Mouse (Mus musculus) 3134 (cell line): ENCODE measurements at regions not wholly inside any gene's neighbourhood (a gene's known extent, or its start where the extent isn't known, plus 50 kb on each side); places are given as distances from the start of the nearest gene placed in this dataset.

Source experiments
- DNase-seq: peaks from one replicate; pipeline ENCODE4 v3.0.0-alpha.2; 2011; ENCODE audit warnings: low spot score; ENCODE audit not compliant: insufficient read length; ENCODE audit errors: extremely low read depth

- DNase-seq: peak; percentile 1
Measured at GRCm38 (mm10) chr14:82065173-82065572, 2081.3 kb downstream of the Olfm4 start.

DNA sequence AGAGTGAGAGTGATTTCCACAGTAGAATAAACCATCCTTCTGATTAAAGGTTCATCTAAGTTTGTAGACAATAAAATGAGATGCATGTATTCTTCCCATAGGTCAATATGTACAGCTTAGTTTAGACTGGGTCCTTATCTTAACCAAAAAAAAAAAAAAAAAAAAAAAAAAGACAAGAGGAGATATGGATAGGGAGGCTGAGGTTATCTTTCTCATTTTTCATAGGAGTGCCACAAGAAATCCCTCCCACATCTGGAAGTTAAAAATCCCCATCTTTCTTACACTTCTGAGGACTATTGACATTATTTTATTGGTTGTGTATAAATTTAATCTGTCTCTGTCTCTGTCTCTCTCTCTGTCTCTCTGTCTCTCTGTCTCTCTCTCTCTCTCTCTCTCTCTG, 2117.8 kb downstream of the Olfm4 start:
- DNase-seq: no peak

- no peak for DNase-seq
Measured at GRCm38 (mm10) chr14:82112851-82113250, 2129.0 kb downstream of the Olfm4 start.

GRCm38 (mm10) chr14:82148827-82149498, 2165.1 kb downstream of the Olfm4 start:
- DNase-seq: no peak

DNA sequence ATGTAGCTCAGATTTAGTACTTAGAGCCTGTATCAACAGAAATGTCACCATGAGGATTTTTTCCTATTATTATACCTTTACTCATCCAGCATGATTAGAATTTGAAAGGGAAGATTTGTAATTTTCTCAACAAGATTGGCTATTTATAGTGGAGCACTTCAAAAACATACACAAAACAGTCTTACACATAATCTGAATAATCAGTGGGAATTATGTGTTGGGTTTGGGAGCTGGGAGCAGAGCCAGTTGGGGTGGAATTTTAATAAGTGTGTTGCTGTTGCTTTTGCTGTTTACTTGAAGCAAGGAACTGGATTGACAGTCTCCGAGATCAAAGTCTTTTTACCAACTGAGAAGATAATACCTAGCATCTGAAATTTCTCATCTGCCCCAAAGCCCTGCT, 2201.5 kb downstream of the Olfm4 start:
- DNase-seq: no peak

GRCm38 (mm10) chr14:82210402-82210801, 2226.5 kb downstream of the Olfm4 start:
- DNase-seq: no peak

GRCm38 (mm10) chr14:82228522-82228921, 2214.8 kb upstream of the Pcdh17 start:
- DNase-seq: no peak

DNA sequence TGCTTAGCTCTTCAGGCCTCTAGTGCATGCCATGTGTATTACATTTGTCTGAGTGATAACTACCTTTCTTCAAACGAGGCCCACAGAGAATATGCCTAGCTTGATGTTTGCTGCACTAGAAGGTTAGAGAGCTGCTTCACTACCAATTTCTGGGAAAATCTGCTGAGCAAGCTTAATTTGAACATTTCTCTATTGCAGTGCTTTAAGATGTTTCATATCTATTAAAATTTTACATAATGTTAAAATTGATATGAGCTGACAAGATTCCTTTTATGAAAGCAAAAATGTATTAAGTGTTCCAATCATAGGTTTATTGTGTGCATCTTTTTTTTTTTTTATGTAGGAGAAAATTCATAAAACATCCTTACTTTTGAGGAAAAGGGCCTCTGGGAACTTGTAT, 2207.1 kb upstream of the Pcdh17 start:
- DNase-seq: no peak

GRCm38 (mm10) chr14:82243321-82243720, 2200.0 kb upstream of the Pcdh17 start:
- no peak for DNase-seq

- DNase-seq: no peak
Measured at GRCm38 (mm10) chr14:82244891-82245290, 2198.5 kb upstream of the Pcdh17 start.
